Mouse (Mus musculus) bone marrow, adult 2 months (tissue): ENCODE measurements around the gene Nabp1. TPM values are rescaled to one million over a fixed set of nuclear protein-coding genes. Genes with fewer than 3 reads are reported as not detected.

Source experiments
- H3K27ac ChIP-seq: fragments of 200-500 bp; 2 replicates; pipeline ENCODE4 v1.5.1; 2012; ENCODE audit warnings: low read depth, mild to moderate bottlenecking, control low read depth, inconsistent platforms, low read length; ENCODE audit not compliant: control insufficient read depth, poor library complexity, insufficient read depth
- H3K4me1 ChIP-seq: fragments of 200-500 bp; 2 replicates; pipeline ENCODE4 v1.6.1; 2011; ENCODE audit warnings: low read length; ENCODE audit not compliant: control insufficient read depth, insufficient read depth
- H3K4me3 ChIP-seq: fragments of 200-500 bp; replicated peaks from 2 replicates; pipeline ENCODE3; 2011; ENCODE audit warnings: mild to moderate bottlenecking, low read depth, low read length, control low read depth; ENCODE audit not compliant: control insufficient read depth
- CTCF ChIP-seq: fragments of 200-500 bp; IDR thresholded peaks from 2 replicates; pipeline ENCODE4 v1.5.1; 2011; ENCODE audit warnings: low read length, control low read depth; ENCODE audit not compliant: control insufficient read depth, insufficient read depth
- POLR2A ChIP-seq: fragments of 200-500 bp; IDR thresholded peaks from 2 replicates; pipeline ENCODE4 v1.6.1; 2011; ENCODE audit warnings: low read depth, mild to moderate bottlenecking, control low read depth, low read length, borderline replicate concordance; ENCODE audit not compliant: control insufficient read depth
- WGBS: fragments of 180-500 bp; shearing (Covaris S2); methylation state at CpG from one replicate; pipeline ENCODE4 v1.1.7; 2018; 5-methylcytosine and 5-hydroxymethylcytosine counted together
- polyA plus RNA-seq: library from polyadenylated mRNA; stranded (reverse); fragments of >200 nt; gene quantifications from 2 replicates; pipeline ENCODE4 v1.2.4, GENCODE M21; 2011; ENCODE audit warnings: low replicate concordance; ENCODE audit not compliant: missing spikeins, insufficient read depth, insufficient read length

Gene Nabp1
- polyA plus RNA-seq, 1 experiment = 9.8 TPM

GRCm38 (mm10) chr1:51479691-51480090 is 1.5 kb upstream of the Nabp1 start:
- WGBS = 89% methylated on average over 1 of the region's 1 CpGs
- Histone ChIP-seq H3K4me3 (no peak overlapping the region), H3K4me1 (peaks cover 1% of the 10 kb centered on the region; the same call in 1 of the 2 replicates), H3K27ac (no peak overlapping the region)
- no peak for TF ChIP-seq CTCF

GRCm38 (mm10) chr1:51479027-51479329 is 753 bp upstream of the Nabp1 start:
- 77% methylated on average over 1 of the region's 1 CpGs for WGBS
- Histone ChIP-seq H3K27ac (no peak overlapping the region; the same call in 1 of the 2 replicates), H3K4me3 (no peak overlapping the region), H3K4me1 (peaks cover 1% of the 10 kb centered on the region; the same call in 1 of the 2 replicates)
- TF ChIP-seq POLR2A (no peak), CTCF (no peak)

- TF ChIP-seq POLR2A = no peak
- no peak for TF ChIP-seq CTCF
- 1% methylated on average over 25 of the region's 25 CpGs for WGBS
- Histone ChIP-seq H3K4me3 (peak overlapping the region; percentile 86), H3K27ac (peak overlapping the region; percentile 91), H3K4me1 (peaks cover 1% of the 10 kb centered on the region; the same call in 1 of the 2 replicates)
Measured at GRCm38 (mm10) chr1:51477656-51478081, 556 bp downstream of the Nabp1 start.

- H3K4me3 ChIP-seq = no peak overlapping the region
- H3K4me1 ChIP-seq = peaks cover 1% of the 10 kb centered on the region; the same call in 1 of the 2 replicates
- 4% methylated on average over 1 of the region's 1 CpGs for WGBS
- TF ChIP-seq CTCF = no peak
- no peak for TF ChIP-seq POLR2A
- no peak overlapping the region for H3K27ac ChIP-seq
Measured at GRCm38 (mm10) chr1:51476405-51476804, 1.8 kb downstream of the Nabp1 start.

- TF ChIP-seq CTCF (no peak), POLR2A (no peak)
- Histone ChIP-seq H3K27ac (no peak overlapping the region), H3K4me1 (no peaks in the 10 kb centered on the region), H3K4me3 (no peak overlapping the region)
- 69% methylated on average over 2 of the region's 2 CpGs for WGBS
Measured at GRCm38 (mm10) chr1:51468077-51468476, 10.1 kb downstream of the Nabp1 start.

- no peak overlapping the region for H3K4me3 ChIP-seq
- no peak for TF ChIP-seq CTCF
- TF ChIP-seq POLR2A = no peak
- whole genome bisulfite sequencing = 80% methylated on average over 5 of the region's 5 CpGs
- no peaks in the 10 kb centered on the region for H3K4me1 ChIP-seq
- H3K27ac ChIP-seq = no peak overlapping the region
Measured at GRCm38 (mm10) chr1:51467181-51467580, 11.0 kb downstream of the Nabp1 start.

GRCm38 (mm10) chr1:51466385-51466784 is 11.8 kb downstream of the Nabp1 start:
- TF ChIP-seq CTCF = no peak
- TF ChIP-seq POLR2A = no peak
- 5% methylated on average over 1 of the region's 1 CpGs for WGBS

GRCm38 (mm10) chr1:51465285-51465684 is 12.9 kb downstream of the Nabp1 start:
- WGBS = 18% methylated on average over 2 of the region's 2 CpGs
- peak; percentile 32; the same call in 1 of the 2 replicates for TF ChIP-seq CTCF
- TF ChIP-seq POLR2A = no peak

More at GRCm38 (mm10) chr1:51466385-51466784, 11.8 kb downstream of the Nabp1 start:
- Histone ChIP-seq H3K4me1 (no peaks in the 10 kb centered on the region), H3K27ac (no peak overlapping the region), H3K4me3 (no peak overlapping the region)

GRCm38 (mm10) chr1:51463038-51463437 is 15.2 kb downstream of the Nabp1 start:
- Histone ChIP-seq H3K4me1 (no peaks in the 10 kb centered on the region), H3K4me3 (no peak overlapping the region), H3K27ac (no peak overlapping the region)
- TF ChIP-seq POLR2A = no peak
- no peak for TF ChIP-seq CTCF
- WGBS = 88% methylated on average over 5 of the region's 5 CpGs

More at GRCm38 (mm10) chr1:51465285-51465684, 12.9 kb downstream of the Nabp1 start:
- Histone ChIP-seq H3K4me3 (no peak overlapping the region), H3K4me1 (no peaks in the 10 kb centered on the region), H3K27ac (no peak overlapping the region)
